17 mouse cellular contexts compared by ENCODE assay signal in genomic region chr14:120600414-120600935, GRCm38 (mm10).
"Had no signal": no experiment of that assay in that cellular context is flagged by ENCODE, and none has a peak within 500 bp of the region (broad histone marks: within the 10 kb centered on the region; RNA-seq: fewer than 3 reads in every experiment).

No protein-coding gene starts in this region.

- H3K27ac ChIP-seq: kidney, embryonic 15.5 days; left cerebral cortex, adult 2 months; limb, embryonic 10.5 days; liver, embryonic 15.5 days had no signal

- DNase-seq: kidney, adult 2 months; kidney, postnatal 14 days; lung, adult 2 months; lung, postnatal 4 days; retina, postnatal 1 day; right cerebral cortex, postnatal 4 days; spleen, adult 18-20 months; thymus, adult 18-20 months; thymus, postnatal 14 days had no signal

- H3K36me3 ChIP-seq: kidney, embryonic 15.5 days; limb, embryonic 10.5 days; liver, embryonic 15.5 days had no signal

- H3K4me1 ChIP-seq: kidney, embryonic 15.5 days; limb, embryonic 10.5 days; liver, embryonic 15.5 days had no signal

- H3K4me2 ChIP-seq: kidney, embryonic 15.5 days; liver, embryonic 11.5 days; liver, embryonic 15.5 days had no signal

- H3K4me3 ChIP-seq: kidney, embryonic 15.5 days; left cerebral cortex, adult 2 months; limb, embryonic 10.5 days; liver, embryonic 15.5 days; myocyte had no signal

- H3K9me3 ChIP-seq: kidney, embryonic 15.5 days; limb, embryonic 10.5 days; liver, embryonic 15.5 days had no signal

- H3K27me3 ChIP-seq: kidney, embryonic 15.5 days; liver, embryonic 15.5 days had no signal

- ATAC-seq: intestine, embryonic 16.5 days; lung, postnatal 0 days had no signal

- H3K9ac ChIP-seq: kidney, embryonic 15.5 days; liver, embryonic 15.5 days had no signal
